Mouse (Mus musculus): Measurements from ENCODE around the gene Enho. TPM values are rescaled to one million over a fixed set of nuclear protein-coding genes. Genes with fewer than 3 reads are reported as not detected.

Gene Enho
- total and polyA plus RNA-seq, 3 experiments: 8.1 to 22.3 (median 8.3) TPM

DNA sequence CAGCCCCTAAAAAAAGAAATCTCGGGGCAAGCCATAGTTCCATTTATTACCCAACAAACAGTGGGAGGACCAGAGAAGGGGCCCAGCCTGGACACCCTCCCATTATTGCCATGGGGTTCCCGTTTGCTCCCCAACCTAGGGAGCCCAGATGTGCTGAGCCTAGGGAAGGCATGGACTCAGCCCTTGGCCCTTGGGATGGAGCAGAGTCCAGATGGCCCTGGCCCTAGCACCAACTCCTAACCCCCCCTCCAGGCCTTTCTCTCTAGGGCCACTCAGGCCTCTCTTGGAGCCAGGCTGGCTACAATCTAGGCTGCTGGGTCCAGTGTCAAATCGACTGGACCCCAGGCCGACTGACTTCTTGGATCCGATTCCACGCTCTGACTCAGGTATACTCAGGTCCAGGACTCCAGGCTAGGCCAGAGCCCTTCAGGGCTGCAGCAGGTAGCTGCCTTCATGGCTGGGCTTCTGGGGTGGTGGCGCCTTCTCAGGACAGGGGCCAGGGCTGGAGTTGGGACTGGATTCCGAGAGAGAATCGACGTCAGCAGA lies 1.9 kb downstream of the Enho start:
- Histone ChIP-seq H3K9ac (ENCODE audit: low read depth, low read length) (no peak overlapping the region), H3K27ac (no peak overlapping the region), H3K27me3 (ENCODE audit: control insufficient read depth, insufficient read depth, low read length) (no peaks in the 10 kb centered on the region), H3K79me2 (replicated peaks; ENCODE audit: control insufficient read depth, insufficient read depth, low read length) (no peaks in the 10 kb centered on the region), H3K36me3 (ENCODE audit: control insufficient read depth, insufficient read depth, low read length) (no peaks in the 10 kb centered on the region), H3K4me1 (ENCODE audit: control insufficient read depth, insufficient read depth, low read length) (peaks cover 5% of the 10 kb centered on the region), H3K4me3 (no peak overlapping the region)
- intact Hi-C loops (cut with DNase I): no loop called here
- WGBS: 96% methylated on average over 10 of the region's 10 CpGs
- TF ChIP-seq CTCF (IDR thresholded peaks at IDR 0.05) (no peak), EP300 (IDR thresholded peaks at IDR 0.05; ENCODE audit: insufficient read depth, low read depth, low read length) (no peak), POLR2A (IDR thresholded peaks at IDR 0.05; ENCODE audit: insufficient read depth, low read depth, low read length) (no peak)
- no peak for DNase-seq

DNA sequence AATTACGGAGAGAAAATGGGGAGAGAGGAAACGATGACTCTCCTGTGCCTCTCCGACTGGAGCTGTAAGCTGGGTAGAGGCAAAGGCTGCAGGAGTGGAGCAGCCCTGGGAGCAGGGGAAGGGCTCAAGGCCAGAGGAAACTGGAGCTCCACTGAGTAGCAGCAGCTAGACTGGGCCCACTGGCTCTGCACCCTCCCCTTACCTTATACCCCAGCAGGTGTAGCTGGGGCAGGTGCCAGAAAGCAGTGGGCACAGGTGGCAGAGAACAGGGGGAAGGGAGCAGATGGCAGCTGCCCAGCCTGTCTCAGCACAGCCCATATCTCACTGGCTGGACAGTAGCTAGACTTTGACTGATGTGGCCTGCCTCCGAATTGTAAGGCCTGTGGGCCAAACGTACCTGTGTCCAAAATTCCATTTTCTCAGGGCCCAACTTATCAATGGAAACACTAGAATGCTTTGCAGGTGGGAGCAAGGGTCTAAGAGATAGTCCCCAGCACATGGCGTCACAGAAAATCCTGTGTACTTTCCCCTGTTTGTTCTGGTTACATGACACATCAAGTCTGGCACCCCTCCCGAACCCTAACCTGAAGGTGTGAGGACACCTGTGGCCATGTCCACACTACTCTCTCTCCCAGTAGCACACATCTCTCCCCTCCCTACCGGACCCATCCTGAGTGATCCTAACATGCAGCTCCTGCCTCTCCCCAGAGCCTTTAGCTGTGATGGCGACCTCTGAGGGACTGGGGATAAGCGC lies 3.1 kb downstream of the Enho start:
- H3K79me2 ChIP-seq (replicated peaks; ENCODE audit: control insufficient read depth, insufficient read depth, low read length): no peaks in the 10 kb centered on the region
- WGBS: 75% methylated on average over 10 of the region's 10 CpGs
- no peak overlapping the region for H3K9ac ChIP-seq (ENCODE audit: low read depth, low read length)
- intact Hi-C loops (cut with DNase I): no loop called here
- peaks cover 5% of the 10 kb centered on the region for H3K4me1 ChIP-seq (ENCODE audit: control insufficient read depth, insufficient read depth, low read length)
- no peak overlapping the region for H3K4me3 ChIP-seq
- H3K27ac ChIP-seq: no peak overlapping the region
- no peak for DNase-seq
- H3K27me3 ChIP-seq (ENCODE audit: control insufficient read depth, insufficient read depth, low read length): no peaks in the 10 kb centered on the region
- H3K36me3 ChIP-seq (ENCODE audit: control insufficient read depth, insufficient read depth, low read length): no peaks in the 10 kb centered on the region
- no peak for TF ChIP-seq CTCF (IDR thresholded peaks at IDR 0.05)
- TF ChIP-seq POLR2A (IDR thresholded peaks at IDR 0.05; ENCODE audit: insufficient read depth, low read depth, low read length): no peak
- TF ChIP-seq EP300 (IDR thresholded peaks at IDR 0.05; ENCODE audit: insufficient read depth, low read depth, low read length): no peak

DNA sequence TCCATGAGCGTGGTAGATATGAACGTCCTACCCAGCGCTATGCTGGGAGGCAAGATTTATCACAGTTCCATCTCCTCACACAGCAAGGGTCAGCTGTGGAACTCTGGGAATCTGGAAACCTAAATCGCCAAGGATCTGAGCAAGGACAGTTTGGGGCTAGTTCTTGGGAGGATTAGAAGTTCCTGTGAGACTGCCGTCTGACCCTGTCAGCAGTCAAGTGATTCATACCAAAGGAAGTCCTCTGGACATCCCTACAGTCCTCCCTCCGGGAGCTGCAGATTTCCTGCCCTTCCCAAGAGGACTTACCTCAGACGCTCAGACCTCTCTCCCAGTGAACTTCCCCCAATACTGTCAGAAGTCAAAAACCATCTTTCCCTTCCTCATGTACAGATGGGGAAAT lies 3.8 kb downstream of the Enho start:
- Histone ChIP-seq H3K4me1 (ENCODE audit: control insufficient read depth, insufficient read depth, low read length) (peaks cover 11% of the 10 kb centered on the region), H3K9ac (ENCODE audit: low read depth, low read length) (no peak overlapping the region), H3K27ac (no peak overlapping the region), H3K4me3 (no peak overlapping the region), H3K36me3 (ENCODE audit: control insufficient read depth, insufficient read depth, low read length) (no peaks in the 10 kb centered on the region), H3K79me2 (replicated peaks; ENCODE audit: control insufficient read depth, insufficient read depth, low read length) (no peaks in the 10 kb centered on the region), H3K27me3 (ENCODE audit: control insufficient read depth, insufficient read depth, low read length) (no peaks in the 10 kb centered on the region)
- WGBS: 42% methylated on average over 7 of the region's 7 CpGs
- TF ChIP-seq POLR2A (IDR thresholded peaks at IDR 0.05; ENCODE audit: insufficient read depth, low read depth, low read length) (no peak), CTCF (IDR thresholded peaks at IDR 0.05) (no peak), EP300 (IDR thresholded peaks at IDR 0.05; ENCODE audit: insufficient read depth, low read depth, low read length) (no peak)
- intact Hi-C loops (cut with DNase I): no loop called here
- no peak for DNase-seq

DNA sequence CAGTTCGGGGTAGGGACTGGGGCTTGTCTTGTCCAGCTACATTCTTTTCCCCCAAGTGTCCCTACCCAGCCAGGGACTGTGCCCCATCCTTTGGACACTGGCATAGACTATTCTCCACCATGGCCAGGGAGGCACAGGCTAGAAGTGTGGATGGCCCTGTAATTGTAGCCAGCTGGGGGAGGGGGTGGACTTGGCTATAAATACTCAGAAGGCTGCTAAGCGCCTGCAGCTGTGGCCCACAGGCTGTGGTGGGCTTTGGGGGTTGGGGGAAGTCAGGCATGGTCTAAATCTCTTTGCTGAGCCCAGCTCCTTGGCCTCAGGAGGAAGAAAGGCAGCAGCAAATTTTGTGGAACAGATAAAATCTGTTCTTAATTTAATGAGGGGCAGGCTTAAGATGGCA lies 4.2 kb downstream of the Enho start:
- TF ChIP-seq CTCF (IDR thresholded peaks at IDR 0.05): no peak
- no peak for TF ChIP-seq EP300 (IDR thresholded peaks at IDR 0.05; ENCODE audit: insufficient read depth, low read depth, low read length)
- TF ChIP-seq POLR2A (IDR thresholded peaks at IDR 0.05; ENCODE audit: insufficient read depth, low read depth, low read length): no peak
- H3K36me3 ChIP-seq (ENCODE audit: control insufficient read depth, insufficient read depth, low read length): no peaks in the 10 kb centered on the region
- no peak overlapping the region for H3K27ac ChIP-seq
- H3K4me3 ChIP-seq: no peak overlapping the region
- H3K27me3 ChIP-seq (ENCODE audit: control insufficient read depth, insufficient read depth, low read length): no peaks in the 10 kb centered on the region
- 74% methylated on average over 2 of the region's 2 CpGs for WGBS
- peaks cover 13% of the 10 kb centered on the region for H3K4me1 ChIP-seq (ENCODE audit: control insufficient read depth, insufficient read depth, low read length)
- intact Hi-C loops (cut with DNase I): no loop called here
- H3K9ac ChIP-seq (ENCODE audit: low read depth, low read length): no peak overlapping the region
- H3K79me2 ChIP-seq (replicated peaks; ENCODE audit: control insufficient read depth, insufficient read depth, low read length): no peaks in the 10 kb centered on the region
- DNase-seq: no peak

DNA sequence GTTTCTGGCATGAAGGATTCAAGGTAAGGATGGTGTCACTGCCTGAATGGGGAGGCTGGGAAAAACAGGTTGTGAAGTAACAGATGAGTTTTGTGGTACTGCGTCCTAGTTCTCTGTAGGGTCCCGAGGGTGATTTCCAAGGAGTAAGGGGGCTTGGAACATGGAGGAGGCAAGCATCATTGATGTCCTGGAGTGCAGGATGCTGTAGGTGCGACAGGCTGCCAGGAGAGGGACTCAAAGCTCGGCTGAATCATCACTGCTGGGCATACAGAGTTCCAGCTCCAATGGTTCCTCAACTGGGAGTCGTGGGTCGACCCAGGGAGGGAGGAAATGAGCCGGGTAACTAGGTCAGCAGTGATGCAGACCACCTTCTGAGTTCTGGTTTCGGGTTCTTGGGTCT lies 4.9 kb downstream of the Enho start:
- H3K9ac ChIP-seq (ENCODE audit: low read depth, low read length): no peak overlapping the region
- H3K79me2 ChIP-seq (replicated peaks; ENCODE audit: control insufficient read depth, insufficient read depth, low read length): no peaks in the 10 kb centered on the region
- intact Hi-C loops (cut with DNase I): no loop called here
- H3K27ac ChIP-seq: no peak overlapping the region
- H3K4me3 ChIP-seq: no peak overlapping the region
- H3K36me3 ChIP-seq (ENCODE audit: control insufficient read depth, insufficient read depth, low read length): no peaks in the 10 kb centered on the region
- WGBS: 85% methylated on average over 8 of the region's 8 CpGs
- no peaks in the 10 kb centered on the region for H3K27me3 ChIP-seq (ENCODE audit: control insufficient read depth, insufficient read depth, low read length)
- TF ChIP-seq EP300 (IDR thresholded peaks at IDR 0.05; ENCODE audit: insufficient read depth, low read depth, low read length) (no peak), CTCF (IDR thresholded peaks at IDR 0.05) (no peak), POLR2A (IDR thresholded peaks at IDR 0.05; ENCODE audit: insufficient read depth, low read depth, low read length) (no peak)
- peaks cover 13% of the 10 kb centered on the region for H3K4me1 ChIP-seq (ENCODE audit: control insufficient read depth, insufficient read depth, low read length)
- no peak for DNase-seq

- no peak overlapping the region for H3K4me3 ChIP-seq
- intact Hi-C loops (cut with DNase I): no loop called here
- TF ChIP-seq POLR2A (IDR thresholded peaks at IDR 0.05; ENCODE audit: insufficient read depth, low read depth, low read length): no peak
- no peak for TF ChIP-seq CTCF (IDR thresholded peaks at IDR 0.05)
- no peak for TF ChIP-seq EP300 (IDR thresholded peaks at IDR 0.05; ENCODE audit: insufficient read depth, low read depth, low read length)
- no peaks in the 10 kb centered on the region for H3K79me2 ChIP-seq (replicated peaks; ENCODE audit: control insufficient read depth, insufficient read depth, low read length)
- H3K9ac ChIP-seq (ENCODE audit: low read depth, low read length): no peak overlapping the region
- no peaks in the 10 kb centered on the region for H3K27me3 ChIP-seq (ENCODE audit: control insufficient read depth, insufficient read depth, low read length)
- 92% methylated on average over 8 of the region's 8 CpGs for WGBS
- H3K4me1 ChIP-seq (ENCODE audit: control insufficient read depth, insufficient read depth, low read length): peaks cover 13% of the 10 kb centered on the region
- H3K27ac ChIP-seq: no peak overlapping the region
- H3K36me3 ChIP-seq (ENCODE audit: control insufficient read depth, insufficient read depth, low read length): no peaks in the 10 kb centered on the region
- DNase-seq: no peak
These were observed 5.5 kb downstream of the Enho start for GRCm38 (mm10) chr4:41634631-41635030.

Data from heart, adult 2 months (tissue).